Mouse (Mus musculus) embryonic facial prominence, embryonic 15.5 days (tissue): ENCODE results near the gene Runx2. TPM values are rescaled to one million over a fixed set of nuclear protein-coding genes. Genes with fewer than 3 reads are reported as not detected.

Experiments used
- ATAC-seq: fragments of 200-750 bp; cut with Nextera tagmentation; 2 replicates; pipeline ENCODE4 v1.8.0; 2017; ENCODE audit warnings: low read depth, moderate TSS enrichment; ENCODE audit not compliant: insufficient number of reproducible peaks, low FRiP score, low TSS enrichment
- H3K27ac ChIP-seq: fragments of 300-500 bp; sonication (generic); replicated peaks from 2 replicates; pipeline ENCODE4 v1.5.1; 2015; ENCODE audit warnings: mild to moderate bottlenecking, inconsistent platforms
- H3K27me3 ChIP-seq: fragments of 300-500 bp; sonication (generic); 2 replicates; pipeline ENCODE4 v1.6.1; 2015; ENCODE audit warnings: inconsistent platforms
- H3K36me3 ChIP-seq: fragments of 300-500 bp; sonication (generic); 2 replicates; pipeline ENCODE4 v1.6.1; 2015; ENCODE audit warnings: mild to moderate bottlenecking, inconsistent platforms
- H3K4me1 ChIP-seq: fragments of 300-500 bp; sonication (generic); 2 replicates; pipeline ENCODE4 v1.6.1; 2015; ENCODE audit warnings: inconsistent platforms
- H3K4me2 ChIP-seq: fragments of 300-500 bp; sonication (generic); replicated peaks from 2 replicates; pipeline ENCODE4 v1.6.1; 2015; ENCODE audit warnings: mild to moderate bottlenecking, inconsistent platforms
- H3K4me3 ChIP-seq: fragments of 300-500 bp; sonication (generic); replicated peaks from 2 replicates; pipeline ENCODE4 v1.5.1; 2015; ENCODE audit warnings: mild to moderate bottlenecking, inconsistent platforms
- H3K9ac ChIP-seq: fragments of 300-500 bp; sonication (generic); 2 replicates; pipeline ENCODE4 v1.6.1; 2015; ENCODE audit warnings: inconsistent platforms
- H3K9me3 ChIP-seq: fragments of 300-500 bp; sonication (generic); replicated peaks from 2 replicates; pipeline ENCODE4 v1.6.1; 2016; ENCODE audit warnings: inconsistent platforms
- WGBS: fragments of 180-500 bp; shearing (Covaris S2); methylation state at CpG from one replicate; pipeline ENCODE4 v1.1.7; 2015; 5-methylcytosine and 5-hydroxymethylcytosine counted together
- polyA plus RNA-seq: library from polyadenylated mRNA; unstranded; fragments of >200 nt; fragmentation: Nextera tagmentation; extraction: Ambion mirVana; gene quantifications from 2 replicates; pipeline ENCODE4 v1.2.1, GENCODE M21; 2015

Gene Runx2
- polyA plus RNA-seq, 1 experiment from 2014 or later: 28.5 TPM

DNA sequence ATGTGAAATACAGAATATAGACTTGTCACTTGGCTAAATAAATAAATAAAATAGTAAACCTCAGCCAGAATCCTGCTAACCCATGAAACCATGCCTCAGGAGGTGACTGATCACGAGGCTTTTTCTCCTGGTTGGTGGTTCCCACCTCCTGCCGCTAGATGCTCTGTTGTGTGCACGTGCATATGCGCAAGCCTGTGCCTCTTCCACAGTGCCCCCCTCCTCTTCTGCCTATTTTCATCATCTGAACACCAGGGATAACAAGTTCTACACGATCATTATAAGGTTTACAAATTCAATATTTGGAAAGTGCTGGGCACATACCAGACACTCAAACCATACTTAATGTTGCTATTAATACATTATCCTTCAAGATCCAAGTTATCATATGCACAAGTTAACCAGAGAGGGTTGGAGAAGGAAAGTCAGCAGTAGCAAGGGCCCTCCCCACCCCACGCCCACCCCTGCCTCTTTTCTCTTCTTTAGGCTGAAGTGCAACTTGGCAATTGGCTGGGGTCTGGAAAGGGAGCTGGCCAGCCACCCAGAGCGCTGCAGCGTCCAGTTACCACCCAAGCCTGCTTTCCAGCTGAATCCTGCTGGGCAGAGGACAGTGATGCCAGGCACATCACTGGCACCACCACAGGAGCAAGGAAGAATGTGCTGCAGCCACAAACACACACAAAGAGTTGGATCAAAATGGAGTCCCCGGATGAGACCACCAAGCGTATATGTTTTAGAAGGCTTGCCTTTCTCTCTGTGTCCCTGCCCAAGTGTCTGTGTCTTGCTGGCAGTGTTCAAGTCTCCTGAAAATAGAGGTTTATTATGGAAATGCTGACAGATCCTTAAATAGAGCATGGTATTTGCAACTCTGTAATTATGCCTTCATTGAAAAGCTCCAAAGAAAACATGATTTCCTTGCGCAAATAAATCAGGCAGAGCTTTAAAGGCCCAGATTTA lies 294.2 kb downstream of the Runx2 start:
- peak; percentile 65; the same call in 1 of the 2 replicates for ATAC-seq
- 75% methylated on average over 11 of the region's 11 CpGs for WGBS
- peaks cover 13% of the 10 kb centered on the region for H3K4me1 ChIP-seq
- no peak overlapping the region for H3K4me3 ChIP-seq
- no peaks in the 10 kb centered on the region for H3K36me3 ChIP-seq
- no peak overlapping the region for H3K4me2 ChIP-seq
- H3K27ac ChIP-seq: 0 out of 2 replicates have a peak overlapping the region, but pooled peaks have one; percentile 30
- H3K9ac ChIP-seq: no peak overlapping the region
- H3K9me3 ChIP-seq: no peaks in the 10 kb centered on the region
- H3K27me3 ChIP-seq: no peaks in the 10 kb centered on the region

DNA sequence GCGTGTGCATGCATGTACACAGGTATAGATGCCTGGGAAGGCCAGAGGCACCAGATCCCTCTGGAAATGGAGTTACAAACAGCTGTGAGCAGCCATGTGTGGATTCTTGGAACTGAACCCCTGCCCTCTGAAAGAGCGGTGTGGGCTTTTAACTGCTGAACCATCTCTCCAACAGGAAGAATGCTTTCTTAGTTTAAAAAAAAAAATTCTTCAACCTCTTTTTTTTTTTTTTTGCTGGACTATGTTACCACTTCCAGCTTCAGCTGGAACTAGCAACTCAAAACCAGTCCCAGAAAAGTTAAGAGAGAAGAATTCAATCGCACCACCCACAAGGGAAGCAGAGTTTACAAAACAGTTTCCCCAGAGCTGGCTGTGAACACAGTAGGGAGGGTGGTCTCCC lies 295.2 kb downstream of the Runx2 start:
- no peak overlapping the region for H3K4me2 ChIP-seq
- H3K36me3 ChIP-seq: no peaks in the 10 kb centered on the region
- H3K9ac ChIP-seq: no peak overlapping the region
- WGBS: 65% methylated on average over 3 of the region's 3 CpGs
- H3K27ac ChIP-seq: no peak overlapping the region; the same call in 1 of the 2 replicates
- no peaks in the 10 kb centered on the region for H3K9me3 ChIP-seq
- H3K4me3 ChIP-seq: no peak overlapping the region
- no peak for ATAC-seq
- peaks cover 13% of the 10 kb centered on the region for H3K4me1 ChIP-seq
- H3K27me3 ChIP-seq: no peaks in the 10 kb centered on the region

DNA sequence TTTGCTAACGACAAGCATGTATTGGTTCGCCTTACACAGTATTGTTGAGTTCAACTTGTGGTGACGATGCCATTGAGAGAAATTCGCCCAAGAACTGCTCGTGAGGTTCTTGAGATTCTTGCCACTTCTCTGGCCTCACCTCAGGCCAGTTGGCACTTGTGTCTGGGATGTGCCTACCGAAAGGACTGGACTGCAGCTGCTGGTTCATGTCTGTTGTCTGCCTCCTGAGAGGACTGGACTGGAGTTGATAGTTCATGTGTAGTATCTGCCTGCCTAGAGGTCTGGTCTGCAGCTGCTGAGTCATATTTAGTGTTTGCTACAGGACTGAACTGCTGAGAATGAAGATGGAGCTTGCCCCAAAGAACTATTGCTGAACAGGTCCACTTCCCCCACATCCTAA lies 296.4 kb downstream of the Runx2 start:
- Histone ChIP-seq H3K4me2 (no peak overlapping the region), H3K4me3 (no peak overlapping the region), H3K9me3 (no peaks in the 10 kb centered on the region), H3K27me3 (no peaks in the 10 kb centered on the region), H3K4me1 (peaks cover 12% of the 10 kb centered on the region), H3K9ac (no peak overlapping the region), H3K36me3 (no peaks in the 10 kb centered on the region), H3K27ac (no peak overlapping the region)
- no peak for ATAC-seq
- 87% methylated on average over 6 of the region's 6 CpGs for WGBS

DNA sequence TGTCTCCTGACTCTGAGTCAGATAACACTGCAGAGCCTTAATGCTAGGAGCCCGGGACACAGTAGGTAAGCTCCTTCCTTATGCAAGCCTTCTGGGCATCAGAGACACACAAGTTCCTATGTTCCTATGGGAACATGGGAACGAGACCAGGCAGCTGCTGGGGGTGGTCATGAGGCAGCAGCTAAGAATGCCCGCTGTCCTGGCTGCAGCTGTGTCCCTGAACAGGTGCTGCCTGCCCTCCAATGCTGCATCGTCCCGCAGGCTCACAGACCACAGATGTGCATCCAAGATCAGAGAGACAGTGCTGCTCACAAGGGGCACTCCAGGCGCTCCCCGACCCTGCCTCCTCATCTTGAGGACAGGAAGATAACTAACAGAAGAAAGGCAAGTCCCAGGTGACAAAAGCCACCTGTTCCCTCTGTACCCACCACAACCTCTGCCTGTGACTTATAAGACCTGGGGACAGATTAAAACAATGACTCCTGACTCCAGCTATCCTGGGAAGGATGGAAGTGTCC lies 306.3 kb downstream of the Runx2 start:
- no peaks in the 10 kb centered on the region for H3K4me1 ChIP-seq
- H3K9me3 ChIP-seq: no peaks in the 10 kb centered on the region
- WGBS: 63% methylated on average over 7 of the region's 7 CpGs
- H3K4me2 ChIP-seq: no peak overlapping the region
- no peak overlapping the region for H3K4me3 ChIP-seq
- no peaks in the 10 kb centered on the region for H3K27me3 ChIP-seq
- H3K36me3 ChIP-seq: no peaks in the 10 kb centered on the region
- ATAC-seq: no peak
- no peak overlapping the region for H3K27ac ChIP-seq
- H3K9ac ChIP-seq: no peak overlapping the region

DNA sequence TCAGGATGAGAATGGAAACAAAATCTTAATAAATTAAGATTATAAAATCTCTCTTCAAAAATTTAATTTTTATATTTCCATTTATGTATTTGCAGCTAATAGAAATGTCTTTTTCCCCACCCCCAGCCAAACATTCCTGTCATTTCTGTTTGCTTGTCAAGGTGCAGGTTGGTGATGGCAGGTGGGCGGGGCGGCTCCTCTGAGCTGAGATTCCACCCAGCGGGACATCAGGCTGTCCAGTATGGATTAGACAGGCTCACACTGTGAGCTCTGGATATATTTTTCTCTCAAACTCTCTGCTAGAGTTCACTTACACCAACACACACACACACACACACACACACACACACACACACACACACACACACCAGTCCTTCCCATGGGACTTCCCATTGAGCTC lies 306.9 kb downstream of the Runx2 start:
- H3K27ac ChIP-seq: no peak overlapping the region
- no peak overlapping the region for H3K9ac ChIP-seq
- no peaks in the 10 kb centered on the region for H3K4me1 ChIP-seq
- no peaks in the 10 kb centered on the region for H3K27me3 ChIP-seq
- H3K4me2 ChIP-seq: no peak overlapping the region
- no peaks in the 10 kb centered on the region for H3K9me3 ChIP-seq
- ATAC-seq: no peak
- no peak overlapping the region for H3K4me3 ChIP-seq
- WGBS: 68% methylated on average over 3 of the region's 3 CpGs
- no peaks in the 10 kb centered on the region for H3K36me3 ChIP-seq

DNA sequence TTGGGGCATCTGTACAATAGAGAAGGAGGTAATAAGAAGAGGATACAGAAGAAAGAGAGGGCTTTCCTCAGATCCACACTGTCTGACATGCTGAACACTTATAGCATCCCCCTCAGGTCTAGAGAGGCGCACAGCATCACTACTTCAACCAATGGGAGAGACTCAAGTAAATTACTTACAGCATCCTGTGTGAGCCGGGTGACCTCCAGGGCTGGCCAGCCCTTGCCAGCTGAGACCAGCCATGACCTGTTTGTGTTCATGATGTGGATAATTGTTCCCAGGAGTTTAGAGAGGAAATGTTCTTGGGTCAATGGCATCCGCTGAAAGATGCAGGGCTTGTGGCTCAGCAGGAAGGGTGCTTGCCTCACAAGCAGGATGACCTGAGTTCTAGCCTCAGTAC lies 308.1 kb downstream of the Runx2 start:
- WGBS: 51% methylated on average over 3 of the region's 3 CpGs
- Histone ChIP-seq H3K27me3 (no peaks in the 10 kb centered on the region), H3K27ac (no peak overlapping the region), H3K4me3 (no peak overlapping the region), H3K9me3 (no peaks in the 10 kb centered on the region), H3K4me1 (no peaks in the 10 kb centered on the region), H3K9ac (no peak overlapping the region), H3K4me2 (no peak overlapping the region), H3K36me3 (no peaks in the 10 kb centered on the region)
- ATAC-seq: no peak

DNA sequence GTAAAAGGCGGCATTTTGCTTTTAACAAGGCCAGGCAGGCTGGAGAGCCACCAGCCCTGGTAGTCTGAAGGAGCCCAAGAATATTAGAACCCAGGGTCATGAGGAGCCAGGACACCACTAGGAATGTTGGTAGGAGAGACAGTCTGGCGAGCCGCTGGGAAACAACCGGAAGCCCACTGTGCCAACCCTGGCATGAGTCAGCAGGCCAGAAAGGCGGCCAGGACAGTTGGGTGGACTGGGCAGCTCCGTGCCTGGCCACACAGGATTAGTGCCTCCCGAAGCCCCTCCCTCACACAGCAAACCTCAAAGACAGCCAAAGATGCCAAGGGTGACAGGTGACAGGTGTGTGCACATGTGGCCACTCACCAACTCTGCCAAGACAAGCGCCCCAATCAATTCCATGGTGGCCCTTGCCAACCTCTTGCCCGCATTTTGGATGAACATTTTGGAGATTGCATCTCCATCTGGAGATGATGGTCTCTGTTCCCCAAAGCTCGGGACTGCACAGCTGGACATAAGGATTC lies 309.7 kb downstream of the Runx2 start:
- Histone ChIP-seq H3K4me2 (no peak overlapping the region), H3K27me3 (no peaks in the 10 kb centered on the region), H3K27ac (no peak overlapping the region), H3K4me1 (no peaks in the 10 kb centered on the region), H3K9ac (no peak overlapping the region), H3K9me3 (no peaks in the 10 kb centered on the region), H3K36me3 (no peaks in the 10 kb centered on the region), H3K4me3 (no peak overlapping the region)
- 89% methylated on average over 10 of the region's 10 CpGs for WGBS
- no peak for ATAC-seq

DNA sequence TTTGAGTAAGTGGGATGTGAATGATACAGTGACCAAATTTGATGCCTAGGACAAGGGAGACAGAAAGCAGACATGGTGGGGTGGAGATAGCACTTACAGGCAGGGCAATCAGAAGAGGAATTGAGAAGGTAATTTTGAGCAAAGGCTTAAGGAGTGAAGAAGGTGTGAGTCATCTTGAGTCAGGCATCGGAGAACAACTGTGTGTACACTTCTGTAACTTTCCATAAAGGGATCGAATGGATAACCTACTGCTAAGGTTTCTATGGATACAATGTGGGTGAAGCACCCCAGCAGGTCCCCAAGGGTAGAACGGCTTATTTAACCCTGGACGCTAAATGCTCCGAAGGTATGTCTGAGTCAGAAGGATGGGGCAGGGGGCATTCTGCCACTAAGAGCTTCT lies 312.4 kb downstream of the Runx2 start:
- 91% methylated on average over 5 of the region's 5 CpGs for WGBS
- Histone ChIP-seq H3K27me3 (no peaks in the 10 kb centered on the region), H3K9me3 (no peaks in the 10 kb centered on the region), H3K4me2 (no peak overlapping the region), H3K27ac (no peak overlapping the region), H3K4me3 (no peak overlapping the region), H3K36me3 (no peaks in the 10 kb centered on the region), H3K9ac (no peak overlapping the region), H3K4me1 (no peaks in the 10 kb centered on the region)
- ATAC-seq: no peak

DNA sequence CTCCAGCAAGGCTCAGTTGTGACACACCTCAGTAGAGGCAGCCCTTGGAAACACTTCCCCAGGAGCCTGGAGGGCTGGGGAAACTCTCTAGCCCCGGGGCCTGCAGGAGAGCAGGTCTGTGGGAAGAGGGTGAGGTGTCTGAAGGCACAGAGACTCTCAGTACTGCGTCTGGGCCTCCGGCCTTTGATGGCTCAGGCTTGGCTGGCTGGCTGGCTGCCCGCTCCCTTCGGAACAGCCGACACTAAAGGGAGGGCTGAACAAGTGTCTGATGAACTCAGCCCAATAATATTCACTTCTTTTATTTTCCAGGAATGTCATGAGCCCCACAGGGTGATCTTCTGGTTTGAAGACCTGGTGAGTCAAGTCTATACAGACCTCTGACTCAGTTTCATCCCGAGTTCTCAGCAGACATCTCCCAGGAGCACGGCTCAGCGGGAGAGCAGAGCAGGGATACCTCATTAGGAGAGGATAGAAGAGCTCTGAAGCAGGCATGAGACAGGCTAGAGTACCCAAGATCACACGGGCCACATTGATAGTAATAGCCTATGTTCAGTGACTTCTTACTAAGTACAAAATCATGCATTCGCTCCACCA lies 314.2 kb downstream of the Runx2 start:
- no peaks in the 10 kb centered on the region for H3K9me3 ChIP-seq
- no peak overlapping the region for H3K4me2 ChIP-seq
- no peak overlapping the region for H3K4me3 ChIP-seq
- H3K4me1 ChIP-seq: no peaks in the 10 kb centered on the region
- H3K27ac ChIP-seq: no peak overlapping the region
- WGBS: 68% methylated on average over 11 of the region's 11 CpGs
- no peak for ATAC-seq
- no peaks in the 10 kb centered on the region for H3K36me3 ChIP-seq
- H3K9ac ChIP-seq: no peak overlapping the region
- H3K27me3 ChIP-seq: no peaks in the 10 kb centered on the region

DNA sequence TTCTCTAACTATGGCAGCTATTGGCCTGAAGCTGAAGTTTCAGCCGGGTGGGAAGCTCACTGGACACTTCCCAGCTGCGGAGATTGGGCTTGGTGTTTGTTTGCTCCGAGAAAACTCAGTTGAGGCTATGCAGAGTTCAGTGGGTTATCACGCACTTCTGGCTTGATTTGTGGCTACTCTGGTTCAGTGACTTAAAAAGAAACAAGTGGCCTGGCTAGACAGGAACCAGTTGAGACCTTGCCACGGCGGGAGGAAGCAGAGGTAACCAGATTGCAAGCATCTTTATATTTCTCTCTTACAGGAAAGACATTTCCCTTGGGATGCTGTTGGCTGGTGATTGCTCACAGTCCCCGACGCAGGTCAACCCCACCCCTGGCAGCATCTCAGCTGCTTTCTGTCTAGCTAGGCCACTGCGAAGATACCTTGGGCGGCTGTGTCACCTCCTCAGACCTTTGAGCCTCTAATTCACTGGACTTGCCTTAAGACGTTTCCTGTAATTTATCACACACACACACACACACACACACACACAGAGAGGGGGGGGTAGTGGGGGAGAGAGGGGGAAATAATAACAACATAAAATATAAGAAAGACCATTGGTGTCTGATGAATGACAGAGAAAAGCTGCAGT lies 324.3 kb downstream of the Runx2 start:
- no peak overlapping the region for H3K4me2 ChIP-seq
- H3K27ac ChIP-seq: no peak overlapping the region
- ATAC-seq: no peak
- no peaks in the 10 kb centered on the region for H3K27me3 ChIP-seq
- H3K4me3 ChIP-seq: no peak overlapping the region
- no peaks in the 10 kb centered on the region for H3K4me1 ChIP-seq
- H3K36me3 ChIP-seq: no peaks in the 10 kb centered on the region
- no peaks in the 10 kb centered on the region for H3K9me3 ChIP-seq
- no peak overlapping the region for H3K9ac ChIP-seq
- 50% methylated on average over 11 of the region's 11 CpGs for WGBS

DNA sequence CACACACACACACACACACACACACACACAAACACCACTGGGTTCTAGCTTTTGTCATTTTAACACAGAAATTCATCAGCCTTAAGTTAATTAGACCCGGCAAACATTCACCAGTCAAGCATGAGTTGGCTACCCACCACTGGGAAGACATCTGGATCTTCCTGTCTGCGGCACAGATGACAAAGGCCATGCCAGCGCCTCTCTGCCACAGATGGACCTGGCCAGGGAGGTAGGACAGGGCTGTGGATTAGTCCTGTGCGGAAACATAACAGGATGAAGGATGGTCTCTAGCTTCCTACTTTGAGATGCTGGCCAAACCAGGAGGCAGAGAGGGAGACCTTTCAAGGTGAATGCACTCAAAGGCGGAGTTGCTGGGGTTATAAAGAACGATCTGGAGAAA lies 325.3 kb downstream of the Runx2 start:
- Histone ChIP-seq H3K27me3 (no peaks in the 10 kb centered on the region), H3K4me2 (no peak overlapping the region), H3K27ac (no peak overlapping the region), H3K4me1 (no peaks in the 10 kb centered on the region), H3K36me3 (no peaks in the 10 kb centered on the region), H3K9ac (no peak overlapping the region), H3K9me3 (no peaks in the 10 kb centered on the region), H3K4me3 (no peak overlapping the region)
- no peak for ATAC-seq
- WGBS: 76% methylated on average over 6 of the region's 6 CpGs
